Mouse (Mus musculus): ENCODE data around the gene Ffar4. TPM values are rescaled to one million over a fixed set of nuclear protein-coding genes. Genes with fewer than 3 reads are reported as not detected.

The Ffar4 gene
- 9.0 and 10.7 TPM in 2 replicates for polyA plus RNA-seq (2012; rRNA removed)

DNA sequence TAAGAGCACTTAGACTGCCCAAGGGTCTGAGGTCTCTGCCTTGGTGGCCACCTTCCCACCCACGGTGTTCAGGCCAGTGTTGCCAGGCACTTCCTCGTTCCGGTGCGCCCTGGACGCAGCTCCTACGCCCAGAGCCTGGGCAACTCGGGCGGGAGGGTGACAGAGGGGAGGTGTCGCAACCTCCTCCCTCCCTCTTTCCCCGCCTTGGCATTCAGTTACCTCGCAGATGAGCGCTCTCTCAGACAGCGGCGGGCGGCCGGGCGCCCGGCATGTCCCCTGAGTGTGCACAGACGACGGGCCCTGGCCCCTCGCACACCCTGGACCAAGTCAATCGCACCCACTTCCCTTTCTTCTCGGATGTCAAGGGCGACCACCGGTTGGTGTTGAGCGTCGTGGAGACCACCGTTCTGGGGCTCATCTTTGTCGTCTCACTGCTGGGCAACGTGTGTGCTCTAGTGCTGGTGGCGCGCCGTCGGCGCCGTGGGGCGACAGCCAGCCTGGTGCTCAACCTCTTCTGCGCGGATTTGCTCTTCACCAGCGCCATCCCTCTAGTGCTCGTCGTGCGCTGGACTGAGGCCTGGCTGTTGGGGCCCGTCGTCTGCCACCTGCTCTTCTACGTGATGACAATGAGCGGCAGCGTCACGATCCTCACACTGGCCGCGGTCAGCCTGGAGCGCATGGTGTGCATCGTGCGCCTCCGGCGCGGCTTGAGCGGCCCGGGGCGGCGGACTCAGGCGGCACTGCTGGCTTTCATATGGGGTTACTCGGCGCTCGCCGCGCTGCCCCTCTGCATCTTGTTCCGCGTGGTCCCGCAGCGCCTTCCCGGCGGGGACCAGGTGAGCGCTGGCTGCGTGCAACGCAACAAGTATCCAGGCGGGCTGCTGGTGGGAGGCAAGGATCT is at the start of gene Ffar4:
Gene Ffar4, plus strand, starts transcription at position 214 of the 901 bp plus-strand sequence.
- no peaks in the 10 kb centered on the region for H3K27me3 ChIP-seq (ENCODE audit: control insufficient read depth, insufficient read depth, low read length)
- H3K36me3 ChIP-seq (ENCODE audit: control insufficient read depth, insufficient read depth, low read length), result no peaks in the 10 kb centered on the region
- no peak within 1 kb of the TSS for H3K4me3 ChIP-seq (ENCODE audit: control insufficient read depth, insufficient read depth, low read length)
- no peak for DNase-seq
- no peaks in the 10 kb centered on the region for H3K4me1 ChIP-seq (replicated peaks; ENCODE audit: control insufficient read depth, insufficient read depth, low read length)
- TF ChIP-seq POLR2A (IDR thresholded peaks at IDR 0.05; ENCODE audit: control insufficient read depth, extremely low read depth, insufficient read depth, low read length, poor library complexity), result no peak
- TF ChIP-seq CTCF (IDR thresholded peaks at IDR 0.05; ENCODE audit: borderline replicate concordance, control insufficient read depth, extremely low read depth, insufficient read depth, low read length, poor library complexity), result no peak
- no peak within 1 kb of the TSS for H3K27ac ChIP-seq (ENCODE audit: control insufficient read depth, insufficient read depth, low read length)
- 3% methylated on average over 77 of the region's 77 CpGs for WGBS

DNA sequence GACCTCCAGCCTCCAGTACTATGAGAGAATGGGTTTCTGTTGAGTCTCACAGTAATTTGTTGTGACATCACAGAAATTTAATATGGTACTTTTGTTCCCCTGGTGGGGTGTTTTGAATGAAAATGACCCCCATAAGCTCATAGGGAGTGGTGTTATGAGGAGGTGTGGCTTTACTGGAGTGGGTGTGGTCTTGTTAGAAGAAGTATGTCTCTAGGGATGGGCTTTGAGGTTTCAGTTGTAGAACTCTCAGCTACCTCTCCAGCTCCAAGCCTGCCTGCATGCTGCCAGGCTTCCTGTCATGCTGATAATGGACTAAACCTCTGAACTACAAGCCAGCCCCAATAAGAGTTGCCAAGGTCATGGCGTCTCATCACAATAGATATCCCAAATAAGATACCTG is 47.2 kb upstream of the Ffar4 start:
- H3K36me3 ChIP-seq (ENCODE audit: control insufficient read depth, insufficient read depth, low read length), result no peaks in the 10 kb centered on the region
- TF ChIP-seq POLR2A (IDR thresholded peaks at IDR 0.05; ENCODE audit: control insufficient read depth, extremely low read depth, insufficient read depth, low read length, poor library complexity) (no peak), CTCF (IDR thresholded peaks at IDR 0.05; ENCODE audit: borderline replicate concordance, control insufficient read depth, extremely low read depth, insufficient read depth, low read length, poor library complexity) (no peak)
- WGBS, result 100% methylated on average over 1 of the region's 1 CpGs
- no peaks in the 10 kb centered on the region; the same call in 1 of the 2 replicates for H3K27me3 ChIP-seq (ENCODE audit: control insufficient read depth, insufficient read depth, low read length)
- H3K4me3 ChIP-seq (ENCODE audit: control insufficient read depth, insufficient read depth, low read length), result no peak overlapping the region
- no peak for DNase-seq
- H3K4me1 ChIP-seq (replicated peaks; ENCODE audit: control insufficient read depth, insufficient read depth, low read length), result peaks cover 4% of the 10 kb centered on the region
- H3K27ac ChIP-seq (ENCODE audit: control insufficient read depth, insufficient read depth, low read length), result no peak overlapping the region

DNA sequence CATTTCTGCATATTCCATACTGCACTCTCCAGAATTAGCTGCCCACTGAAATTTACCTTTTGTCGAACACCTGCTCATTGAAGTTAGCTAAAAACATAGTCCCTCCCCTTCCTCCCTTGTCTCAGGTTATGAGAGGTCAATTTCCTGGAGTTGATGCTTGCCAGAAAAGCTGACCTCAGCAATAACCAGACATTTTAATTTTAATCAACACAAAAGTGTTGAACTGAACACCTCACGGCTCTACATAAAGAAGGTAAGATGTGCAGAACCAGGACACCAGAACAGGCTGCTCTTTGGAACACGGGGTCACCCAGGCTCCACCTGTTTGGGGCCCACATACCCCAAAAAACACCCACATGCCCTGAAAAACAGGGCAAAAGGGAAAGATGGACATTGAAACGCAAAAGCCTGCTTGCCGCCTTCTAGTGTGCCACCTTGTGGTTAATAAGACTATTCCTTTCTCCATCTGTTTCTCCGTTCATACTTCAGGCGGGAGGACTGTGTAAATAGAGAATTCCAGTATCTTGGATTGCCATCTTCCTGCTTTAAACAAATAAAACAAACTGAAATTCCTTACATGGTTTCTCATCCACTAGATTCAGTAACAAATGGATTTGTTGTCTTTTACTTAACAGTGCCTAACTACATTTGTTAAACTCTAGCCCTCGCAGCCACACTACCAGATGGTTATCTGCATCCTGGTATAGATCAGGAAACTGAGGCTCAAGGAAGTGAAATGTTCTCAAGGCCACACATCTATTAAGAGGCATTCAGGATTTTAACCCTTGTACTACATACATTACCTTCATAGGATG is 43.4 kb upstream of the Ffar4 start:
- Histone ChIP-seq H3K36me3 (ENCODE audit: control insufficient read depth, insufficient read depth, low read length) (no peaks in the 10 kb centered on the region), H3K4me1 (replicated peaks; ENCODE audit: control insufficient read depth, insufficient read depth, low read length) (peaks cover 6% of the 10 kb centered on the region), H3K4me3 (ENCODE audit: control insufficient read depth, insufficient read depth, low read length) (no peak overlapping the region), H3K27ac (ENCODE audit: control insufficient read depth, insufficient read depth, low read length) (no peak overlapping the region), H3K27me3 (ENCODE audit: control insufficient read depth, insufficient read depth, low read length) (no peaks in the 10 kb centered on the region)
- TF ChIP-seq POLR2A (IDR thresholded peaks at IDR 0.05; ENCODE audit: control insufficient read depth, extremely low read depth, insufficient read depth, low read length, poor library complexity), result no peak
- no peak for TF ChIP-seq CTCF (IDR thresholded peaks at IDR 0.05; ENCODE audit: borderline replicate concordance, control insufficient read depth, extremely low read depth, insufficient read depth, low read length, poor library complexity)
- DNase-seq, result no peak
- 20% methylated on average over 8 of the region's 8 CpGs for WGBS

DNA sequence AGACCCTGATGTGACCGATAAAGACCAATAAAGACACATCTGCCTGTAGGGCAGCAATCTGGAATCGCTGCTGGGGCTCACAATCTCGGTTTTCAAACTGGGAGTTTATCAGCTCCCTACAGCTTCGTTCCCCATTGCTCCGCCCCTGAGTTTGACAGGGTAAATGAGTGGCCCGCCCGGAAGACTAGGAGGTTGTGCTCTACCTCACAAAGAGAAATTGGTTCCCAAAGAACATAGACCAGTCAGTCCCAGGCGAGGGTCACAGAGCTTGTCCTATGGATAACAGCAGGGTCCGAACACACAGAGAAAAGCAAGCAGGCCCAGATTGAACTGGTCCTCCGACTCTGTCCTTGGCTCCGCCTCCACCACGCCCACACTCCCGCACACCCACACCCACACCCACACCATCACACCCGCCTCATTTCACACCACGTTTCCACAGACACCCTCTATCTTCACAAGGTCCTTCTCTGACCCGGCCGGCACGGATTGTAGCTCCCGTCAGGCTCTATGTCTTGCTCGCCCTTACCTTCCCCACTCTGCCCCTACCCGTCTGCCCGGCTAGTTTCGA is 42.6 kb upstream of the Ffar4 start:
- WGBS, result under 1% methylated on average over 23 of the region's 23 CpGs
- DNase-seq, result peak; percentile 79
- Histone ChIP-seq H3K27ac (ENCODE audit: control insufficient read depth, insufficient read depth, low read length) (no peak overlapping the region; the same call in 1 of the 2 replicates), H3K27me3 (ENCODE audit: control insufficient read depth, insufficient read depth, low read length) (no peaks in the 10 kb centered on the region), H3K4me1 (replicated peaks; ENCODE audit: control insufficient read depth, insufficient read depth, low read length) (peaks cover 6% of the 10 kb centered on the region), H3K36me3 (ENCODE audit: control insufficient read depth, insufficient read depth, low read length) (no peaks in the 10 kb centered on the region), H3K4me3 (ENCODE audit: control insufficient read depth, insufficient read depth, low read length) (peak overlapping the region; percentile 82)
- TF ChIP-seq POLR2A (IDR thresholded peaks at IDR 0.05; ENCODE audit: control insufficient read depth, extremely low read depth, insufficient read depth, low read length, poor library complexity), result no peak
- no peak for TF ChIP-seq CTCF (IDR thresholded peaks at IDR 0.05; ENCODE audit: borderline replicate concordance, control insufficient read depth, extremely low read depth, insufficient read depth, low read length, poor library complexity)

DNA sequence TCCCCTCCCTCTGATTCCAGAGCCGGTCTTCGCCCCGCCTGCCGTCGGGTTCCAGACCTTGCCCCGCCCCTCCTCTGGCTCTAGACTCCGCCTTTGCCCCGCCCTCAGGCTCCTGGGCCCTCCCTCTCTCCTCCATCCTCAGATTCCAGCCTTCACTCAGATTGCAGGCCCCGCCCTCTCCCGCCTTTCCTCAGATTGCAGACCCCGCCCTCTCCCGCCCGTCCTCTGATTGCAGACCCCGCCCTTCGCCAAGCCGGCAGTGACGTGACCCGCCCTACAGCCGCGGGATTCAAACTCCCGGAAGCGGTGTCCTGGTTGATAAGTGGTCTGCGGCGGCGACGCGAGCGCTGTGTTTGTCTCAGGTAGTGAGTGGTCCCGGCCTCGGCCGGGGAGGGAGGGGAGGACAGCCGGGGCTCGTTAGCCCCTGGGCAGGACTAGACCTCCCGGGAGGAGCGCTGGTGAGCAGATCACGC is 42.1 kb upstream of the Ffar4 start, which contains the start of gene Cep55:
Gene Cep55, plus strand, starts transcription at position 292 of the 473 bp plus-strand sequence.
- DNase-seq, result peak; percentile 97
- H3K27ac ChIP-seq (ENCODE audit: control insufficient read depth, insufficient read depth, low read length), result no peak within 1 kb of the TSS; the same call in 1 of the 2 replicates
- H3K4me3 ChIP-seq (ENCODE audit: control insufficient read depth, insufficient read depth, low read length), result peak within 1 kb of the TSS; percentile 82
- no peaks in the 10 kb centered on the region; the same call in 1 of the 2 replicates for H3K36me3 ChIP-seq (ENCODE audit: control insufficient read depth, insufficient read depth, low read length)
- TF ChIP-seq POLR2A (IDR thresholded peaks at IDR 0.05; ENCODE audit: control insufficient read depth, extremely low read depth, insufficient read depth, low read length, poor library complexity) (no peak), CTCF (IDR thresholded peaks at IDR 0.05; ENCODE audit: borderline replicate concordance, control insufficient read depth, extremely low read depth, insufficient read depth, low read length, poor library complexity) (no peak)
- H3K4me1 ChIP-seq (replicated peaks; ENCODE audit: control insufficient read depth, insufficient read depth, low read length), result peaks cover 6% of the 10 kb centered on the region
- WGBS, result 1% methylated on average over 35 of the region's 36 CpGs
- H3K27me3 ChIP-seq (ENCODE audit: control insufficient read depth, insufficient read depth, low read length), result no peaks in the 10 kb centered on the region

DNA sequence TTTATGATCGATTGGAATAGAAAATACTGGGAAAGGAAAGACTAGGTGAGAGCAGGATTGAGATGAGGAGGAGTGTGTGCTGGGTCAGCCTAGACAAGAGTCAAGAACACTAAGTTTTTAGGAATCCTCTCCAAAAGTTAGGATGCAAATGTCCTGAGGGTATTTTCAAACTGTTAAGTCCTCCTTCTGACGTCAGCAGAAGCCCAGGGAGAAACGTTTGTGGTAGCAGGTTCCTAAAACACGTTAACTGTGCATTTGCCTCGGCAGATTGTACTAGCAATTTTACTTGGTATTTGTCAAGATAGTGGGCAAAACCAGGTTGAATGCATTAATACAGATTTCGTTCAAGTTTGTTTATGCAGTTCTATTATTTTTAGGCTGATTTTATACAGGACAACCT is 41.1 kb upstream of the Ffar4 start:
- H3K4me3 ChIP-seq (ENCODE audit: control insufficient read depth, insufficient read depth, low read length), result no peak overlapping the region
- DNase-seq, result no peak
- H3K36me3 ChIP-seq (ENCODE audit: control insufficient read depth, insufficient read depth, low read length), result peaks cover 9% of the 10 kb centered on the region; the same call in 1 of the 2 replicates
- 14% methylated on average over 6 of the region's 6 CpGs for WGBS
- peaks cover 6% of the 10 kb centered on the region for H3K4me1 ChIP-seq (replicated peaks; ENCODE audit: control insufficient read depth, insufficient read depth, low read length)
- TF ChIP-seq CTCF (IDR thresholded peaks at IDR 0.05; ENCODE audit: borderline replicate concordance, control insufficient read depth, extremely low read depth, insufficient read depth, low read length, poor library complexity) (no peak), POLR2A (IDR thresholded peaks at IDR 0.05; ENCODE audit: control insufficient read depth, extremely low read depth, insufficient read depth, low read length, poor library complexity) (no peak)
- no peaks in the 10 kb centered on the region for H3K27me3 ChIP-seq (ENCODE audit: control insufficient read depth, insufficient read depth, low read length)
- no peak overlapping the region for H3K27ac ChIP-seq (ENCODE audit: control insufficient read depth, insufficient read depth, low read length)

All from thymus, adult 2 months (tissue).